Mouse (Mus musculus): ENCODE results near the gene Kmt5c. TPM values are rescaled to one million over a fixed set of nuclear protein-coding genes. Genes with fewer than 3 reads are reported as not detected.
A peak's percentile ranks its signal among the peaks of the same experiment; 100 is the strongest.
"Not testable (repeated sequence)": the region's sequence is repeated elsewhere in the genome, so short reads cannot be mapped to it uniquely, and the experiment has no call there.

The Kmt5c gene
- polyA plus RNA-seq, 1 experiment = 20.0 TPM

GRCm38 (mm10) chr7:4792278-4793212 lies 52.6 kb downstream of the Kmt5c start, which contains the start of gene Rpl28:
TSS of gene Rpl28 (plus strand) at chr7:4792874.
- peak within 1 kb of the TSS; percentile 89 for H3K27ac ChIP-seq (replicated peaks; ENCODE audit: low read depth, low read length)
- no peaks in the 10 kb centered on the region for H3K4me1 ChIP-seq (ENCODE audit: control insufficient read depth, insufficient read depth, insufficient read length, low read length)
- peak within 1 kb of the TSS; percentile 75 for H3K4me3 ChIP-seq (ENCODE audit: insufficient read depth, low read depth, low read length)

- peak overlapping the region; percentile 86 for H3K27ac ChIP-seq (replicated peaks; ENCODE audit: low read depth, low read length)
- peak overlapping the region; percentile 75 for H3K4me3 ChIP-seq (ENCODE audit: insufficient read depth, low read depth, low read length)
Observed at GRCm38 (mm10) chr7:4793248-4793647, 53.3 kb downstream of the Kmt5c start.

GRCm38 (mm10) chr7:4793674-4794073 lies 53.8 kb downstream of the Kmt5c start:
- H3K27ac ChIP-seq (replicated peaks; ENCODE audit: low read depth, low read length) = no peak overlapping the region
- no peaks in the 10 kb centered on the region for H3K4me1 ChIP-seq (ENCODE audit: control insufficient read depth, insufficient read depth, insufficient read length, low read length)
- H3K4me3 ChIP-seq (ENCODE audit: insufficient read depth, low read depth, low read length) = peak overlapping the region; percentile 75

More at GRCm38 (mm10) chr7:4793248-4793647, 53.3 kb downstream of the Kmt5c start:
- H3K4me1 ChIP-seq (ENCODE audit: control insufficient read depth, insufficient read depth, insufficient read length, low read length) = not testable (repeated sequence)

DNA sequence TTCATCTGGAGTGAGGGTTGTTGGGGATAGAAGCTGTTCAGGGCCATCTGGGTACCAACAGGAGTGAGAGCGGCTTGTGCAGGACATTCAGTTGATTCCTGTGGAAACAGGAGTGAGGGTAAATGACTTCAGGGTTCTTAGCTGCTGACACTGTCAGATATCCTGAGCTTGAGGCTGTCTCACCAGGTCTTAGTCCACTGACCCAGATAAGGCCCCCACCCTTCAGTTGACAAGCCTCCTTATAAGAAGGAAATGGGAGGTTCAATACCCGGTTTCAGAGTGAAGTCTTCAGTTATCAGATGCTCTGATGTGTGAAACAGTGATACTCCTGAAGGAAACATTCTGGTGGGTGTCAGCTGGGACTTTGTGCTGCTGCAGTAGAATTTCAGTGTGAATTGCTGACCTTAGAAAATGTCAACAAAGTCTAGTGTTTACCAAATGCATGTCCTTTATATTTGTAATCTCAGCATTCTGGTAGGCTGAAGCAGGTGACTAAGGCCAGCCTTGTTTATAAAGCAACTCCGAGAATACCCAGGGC lies 54.8 kb downstream of the Kmt5c start:
- H3K4me1 ChIP-seq (ENCODE audit: control insufficient read depth, insufficient read depth, insufficient read length, low read length) = no peaks in the 10 kb centered on the region
- no peak overlapping the region for H3K27ac ChIP-seq (replicated peaks; ENCODE audit: low read depth, low read length)
- 0 out of 2 replicates have a peak overlapping the region, but pooled peaks have one; percentile 11 for H3K4me3 ChIP-seq (ENCODE audit: insufficient read depth, low read depth, low read length)

GRCm38 (mm10) chr7:4795767-4796433 lies 56.0 kb downstream of the Kmt5c start:
- no peaks in the 10 kb centered on the region for H3K4me1 ChIP-seq (ENCODE audit: control insufficient read depth, insufficient read depth, insufficient read length, low read length)
- no peak overlapping the region for H3K27ac ChIP-seq (replicated peaks; ENCODE audit: low read depth, low read length)
- no peak overlapping the region for H3K4me3 ChIP-seq (ENCODE audit: insufficient read depth, low read depth, low read length)

Other genes starting within 250 kb of the Kmt5c start
- gene Ppp1r12c, start 238.4 kb upstream of the Kmt5c start, polyA plus RNA-seq (2012; ENCODE audit: insufficient read depth, insufficient read length, missing spikeins) = 32.9 and 42.2 TPM in 2 replicates
- 25.6 and 40.1 TPM in 2 replicates for gene Tnnt1, start 223.7 kb upstream of the Kmt5c start, polyA plus RNA-seq (2012; ENCODE audit: insufficient read depth, insufficient read length, missing spikeins)
- gene Tnni3, start 215.9 kb upstream of the Kmt5c start, polyA plus RNA-seq (2012; ENCODE audit: insufficient read depth, insufficient read length, missing spikeins) = not detected in 2 replicates
- not detected in 2 replicates for gene Dnaaf3, start 207.7 kb upstream of the Kmt5c start, polyA plus RNA-seq (2012; ENCODE audit: insufficient read depth, insufficient read length, missing spikeins)
- gene Syt5, start 192.6 kb upstream of the Kmt5c start, polyA plus RNA-seq (2012; ENCODE audit: insufficient read depth, insufficient read length, missing spikeins) = not detected in 2 replicates
- not detected in 2 replicates for gene Ptprh, start 136.1 kb upstream of the Kmt5c start, polyA plus RNA-seq (2012; ENCODE audit: insufficient read depth, insufficient read length, missing spikeins)
- 1.0 and 2.2 TPM in 2 replicates for gene Tmem86b, start 108.7 kb upstream of the Kmt5c start, polyA plus RNA-seq (2012; ENCODE audit: insufficient read depth, insufficient read length, missing spikeins)
- 31.0 and 46.4 TPM in 2 replicates for gene Ppp6r1, start 81.1 kb upstream of the Kmt5c start, polyA plus RNA-seq (2012; ENCODE audit: insufficient read depth, insufficient read length, missing spikeins)
- gene Hspbp1, start 55.0 kb upstream of the Kmt5c start, polyA plus RNA-seq (2012; ENCODE audit: insufficient read depth, insufficient read length, missing spikeins) = 21.7 and 23.6 TPM in 2 replicates
- gene Brsk1, start 49.5 kb upstream of the Kmt5c start, polyA plus RNA-seq (2012; ENCODE audit: insufficient read depth, insufficient read length, missing spikeins) = 0.63 TPM in 2 replicates
- not detected in 2 replicates for gene Tmem150b, start 14.9 kb upstream of the Kmt5c start, polyA plus RNA-seq (2012; ENCODE audit: insufficient read depth, insufficient read length, missing spikeins)
- 7.9 and 17.6 TPM in 2 replicates for gene Cox6b2, start 13.0 kb downstream of the Kmt5c start, polyA plus RNA-seq (2012; ENCODE audit: insufficient read depth, insufficient read length, missing spikeins)
- gene Fam71e2, start 31.2 kb downstream of the Kmt5c start, polyA plus RNA-seq (2012; ENCODE audit: insufficient read depth, insufficient read length, missing spikeins) = not detected in 2 replicates
- not detected in 2 replicates for gene Il11, start 42.7 kb downstream of the Kmt5c start, polyA plus RNA-seq (2012; ENCODE audit: insufficient read depth, insufficient read length, missing spikeins)
- gene Tmem190, start 42.8 kb downstream of the Kmt5c start, polyA plus RNA-seq (2012; ENCODE audit: insufficient read depth, insufficient read length, missing spikeins) = not detected in 2 replicates
- 17.0 and 23.3 TPM in 2 replicates for gene Tmem238, start 49.5 kb downstream of the Kmt5c start, polyA plus RNA-seq (2012; ENCODE audit: insufficient read depth, insufficient read length, missing spikeins)
- gene Rpl28, start 52.8 kb downstream of the Kmt5c start, polyA plus RNA-seq (2012; ENCODE audit: insufficient read depth, insufficient read length, missing spikeins) = 347 and 411 TPM in 2 replicates
- gene Ube2s, start 72.5 kb downstream of the Kmt5c start, polyA plus RNA-seq (2012; ENCODE audit: insufficient read depth, insufficient read length, missing spikeins) = 64.5 and 67.8 TPM in 2 replicates
- gene Shisa7, start 104.6 kb downstream of the Kmt5c start, polyA plus RNA-seq (2012; ENCODE audit: insufficient read depth, insufficient read length, missing spikeins) = 0.40 and 0.42 TPM in 2 replicates
- 19.1 and 36.2 TPM in 2 replicates for gene Isoc2b, start 130.1 kb downstream of the Kmt5c start, polyA plus RNA-seq (2012; ENCODE audit: insufficient read depth, insufficient read length, missing spikeins)
- gene Isoc2a, start 137.0 kb downstream of the Kmt5c start, polyA plus RNA-seq (2012; ENCODE audit: insufficient read depth, insufficient read length, missing spikeins) = 55.3 and 59.3 TPM in 2 replicates
- not detected in 2 replicates for gene Gm36210, start 166.4 kb downstream of the Kmt5c start, polyA plus RNA-seq (2012; ENCODE audit: insufficient read depth, insufficient read length, missing spikeins)
- gene Zfp628, start 175.1 kb downstream of the Kmt5c start, polyA plus RNA-seq (2012; ENCODE audit: insufficient read depth, insufficient read length, missing spikeins) = 3.2 and 3.4 TPM in 2 replicates
- 1.8 TPM in 1 of 2 replicates, not detected in the other for gene Nat14, start 181.9 kb downstream of the Kmt5c start, polyA plus RNA-seq (2012; ENCODE audit: insufficient read depth, insufficient read length, missing spikeins)
- gene Ssc5d, start 185.7 kb downstream of the Kmt5c start, polyA plus RNA-seq (2012; ENCODE audit: insufficient read depth, insufficient read length, missing spikeins) = 4.9 and 5.5 TPM in 2 replicates
- 5.4 and 8.1 TPM in 2 replicates for gene Sbk2, start 224.3 kb downstream of the Kmt5c start, polyA plus RNA-seq (2012; ENCODE audit: insufficient read depth, insufficient read length, missing spikeins)
- gene Sbk3, start 231.1 kb downstream of the Kmt5c start, polyA plus RNA-seq (2012; ENCODE audit: insufficient read depth, insufficient read length, missing spikeins) = 0.75 TPM in 1 of 2 replicates, not detected in the other

All from brown adipose tissue, adult 24 weeks (tissue).